Mouse (Mus musculus) Patski (cell line): Measurements from ENCODE around the gene Pole3. TPM values are rescaled to one million over a fixed set of nuclear protein-coding genes. Genes with fewer than 3 reads are reported as not detected.

Source experiments
- ATAC-seq: fragments of 100-300 bp; one replicate; pipeline ENCODE4 v1.8.0; 2021
- CTCF ChIA-PET: fragments of 350-600 bp; sonication (Branson Sonifier 250); formaldehyde crosslinking; loops from one replicate; lab custom pipeline; 2022; ENCODE audit warnings: inconsistent platforms; lab: Charles Lee
- POLR2A ChIA-PET: fragments of 350-600 bp; sonication (Branson Sonifier 250); formaldehyde crosslinking; loops from one replicate; lab custom pipeline; 2022; ENCODE audit warnings: antibody characterized with exemption, inconsistent platforms; lab: Charles Lee
- DNase-seq: peaks from one replicate; pipeline ENCODE4 v3.0.0-alpha.2; 2011; ENCODE audit warnings: low read depth, low spot score
- H3K27me3 ChIP-seq: fragments of 371-371 bp; one replicate; pipeline ENCODE4 v1.5.1; 2021
- CTCF ChIP-seq: fragments of 100-300 bp; IDR thresholded peaks from one replicate; pipeline ENCODE4 v1.5.1; 2021
- in situ Hi-C: fragments of 300-500 bp; cut with MboI; formaldehyde crosslinking; loops from 3 replicates; pipeline ENCODE4 v1.11.1; 2018; ENCODE audit warnings: low pct_unique_long_range_greater_than_20kb, mixed read lengths
- polyA plus RNA-seq: library from polyadenylated mRNA; unstranded; gene quantifications from one replicate; pipeline ENCODE4 v1.2.3, GENCODE M21; 2021

Pole3 gene
- polyA plus RNA-seq, 1 experiment from 2014 or later: 36.4 TPM

- no peak for TF ChIP-seq CTCF
- no peak for DNase-seq
- H3K27me3 ChIP-seq: no peaks in the 10 kb centered on the region
- no peak for ATAC-seq
- in situ Hi-C loops: loop anchor here (5.0 kb wide), 1 partner anchor 103 kb away; the partner anchor contains the start of genes Cdc26 and Prpf4
- CTCF ChIA-PET: no interaction called here
- POLR2A ChIA-PET: interaction anchor here (0.6 to 1.2 kb wide), 2 partner anchors 21 to 101 kb away, joined by 3 read pairs; partner anchors contain the start of genes Cdc26 and Prpf4
Observed at GRCm38 (mm10) chr4:62509946-62510345, 14.9 kb downstream of the Pole3 start.

DNA sequence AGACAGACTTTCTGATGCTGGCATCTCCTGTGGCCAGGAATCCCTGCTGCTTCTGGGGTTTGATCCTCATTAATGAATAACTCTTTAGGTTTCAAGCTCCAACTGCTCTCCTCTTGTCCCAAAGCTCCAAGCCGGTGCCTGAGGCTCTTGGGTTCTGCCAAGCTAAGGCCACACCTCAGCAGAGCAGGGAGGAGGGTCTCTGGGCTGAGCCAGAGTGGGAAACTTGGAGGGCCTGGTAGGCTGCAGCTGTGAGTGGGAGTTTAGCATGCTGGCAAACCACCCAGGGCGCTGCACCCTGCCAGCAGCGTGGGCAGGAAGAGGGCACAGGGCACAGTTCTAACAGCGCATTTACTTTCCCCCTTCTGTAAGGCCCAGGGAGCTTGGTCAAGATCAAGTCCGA is 16.0 kb downstream of the Pole3 start:
- TF ChIP-seq CTCF: no peak
- H3K27me3 ChIP-seq: no peaks in the 10 kb centered on the region
- ATAC-seq: peak; percentile 70
- in situ Hi-C loops: loop anchor here (5.0 kb wide), 1 partner anchor 102 kb away; the partner anchor contains the start of genes Cdc26 and Prpf4
- peak; percentile 75 for DNase-seq
- ChIA-PET POLR2A (interaction anchor here (1.2 kb wide), 1 partner anchor 100 kb away, joined by 3 read pairs; the partner anchor contains the start of genes Cdc26 and Prpf4), CTCF (interaction anchor here (1.9 kb wide), 1 partner anchor 11 kb away, joined by 9 read pairs; no protein-coding TSS in a partner anchor)

DNA sequence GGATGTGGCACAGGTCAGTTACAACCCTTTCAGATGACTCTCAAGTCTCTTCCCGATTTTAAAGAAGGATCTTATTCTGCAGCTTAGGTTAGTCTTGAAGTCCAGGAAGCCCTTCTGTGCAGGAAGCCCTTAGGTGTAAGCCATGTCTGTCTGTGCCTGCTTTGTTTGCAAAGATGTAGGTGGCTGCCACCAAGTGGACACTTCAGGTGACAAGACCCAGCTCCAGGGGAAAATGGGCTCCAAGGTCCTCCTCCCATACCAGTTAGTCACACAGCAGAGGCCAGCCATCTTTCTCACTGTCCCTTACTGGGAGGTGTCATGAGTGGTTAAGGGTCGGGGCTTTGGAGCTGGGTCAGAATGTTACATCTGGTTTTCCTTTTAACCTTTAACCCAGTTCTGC is 18.1 kb downstream of the Pole3 start:
- TF ChIP-seq CTCF: no peak
- DNase-seq: no peak
- POLR2A ChIA-PET: no interaction called here
- in situ Hi-C loops: loop anchor here (5.0 kb wide), 1 partner anchor 99 kb away; the partner anchor contains the start of genes Cdc26 and Prpf4
- ATAC-seq: no peak
- no peaks in the 10 kb centered on the region for H3K27me3 ChIP-seq
- CTCF ChIA-PET: interaction anchor here (1.2 kb wide), 1 partner anchor 11 kb away, joined by 3 read pairs; no protein-coding TSS in a partner anchor

GRCm38 (mm10) chr4:62505991-62506390 is 18.9 kb downstream of the Pole3 start:
- H3K27me3 ChIP-seq: no peaks in the 10 kb centered on the region
- no peak for TF ChIP-seq CTCF
- ChIA-PET POLR2A (no interaction called here), CTCF (no interaction called here)
- in situ Hi-C loops: loop anchor here (5.0 kb wide), 1 partner anchor 99 kb away; the partner anchor contains the start of genes Cdc26 and Prpf4
- DNase-seq (no peak), ATAC-seq (no peak)

GRCm38 (mm10) chr4:62503374-62503970 is 21.4 kb downstream of the Pole3 start, which contains the start of gene Hdhd3:
Hdhd3 (minus strand) TSS chr4:62503467.
- ChIA-PET CTCF (interaction anchor here (1.3 kb wide), 1 partner anchor 48 kb away, joined by 3 read pairs; no protein-coding TSS in a partner anchor), POLR2A (no interaction called here)
- DNase-seq: no peak
- no peaks in the 10 kb centered on the region for H3K27me3 ChIP-seq
- ATAC-seq: no peak
- in situ Hi-C loops: no loop called here
- TF ChIP-seq CTCF: no peak

- ChIA-PET CTCF (interaction anchor here (1.3 kb wide), 1 partner anchor 48 kb away, joined by 3 read pairs; no protein-coding TSS in a partner anchor), POLR2A (no interaction called here)
- H3K27me3 ChIP-seq: no peaks in the 10 kb centered on the region
- in situ Hi-C loops: no loop called here
- ATAC-seq (no peak), DNase-seq (no peak)
- TF ChIP-seq CTCF: no peak
Observed at GRCm38 (mm10) chr4:62502969-62503368, 21.9 kb downstream of the Pole3 start.

GRCm38 (mm10) chr4:62501964-62502732 is 22.7 kb downstream of the Pole3 start:
- no peaks in the 10 kb centered on the region for H3K27me3 ChIP-seq
- no peak for DNase-seq
- ChIA-PET POLR2A (no interaction called here), CTCF (interaction anchor here (1.1 to 1.4 kb wide), 2 partner anchors 17 to 95 kb away, joined by 3 to 4 read pairs; no protein-coding TSS in a partner anchor)
- ATAC-seq: peak; percentile 55
- in situ Hi-C loops: no loop called here
- no peak for TF ChIP-seq CTCF

DNA sequence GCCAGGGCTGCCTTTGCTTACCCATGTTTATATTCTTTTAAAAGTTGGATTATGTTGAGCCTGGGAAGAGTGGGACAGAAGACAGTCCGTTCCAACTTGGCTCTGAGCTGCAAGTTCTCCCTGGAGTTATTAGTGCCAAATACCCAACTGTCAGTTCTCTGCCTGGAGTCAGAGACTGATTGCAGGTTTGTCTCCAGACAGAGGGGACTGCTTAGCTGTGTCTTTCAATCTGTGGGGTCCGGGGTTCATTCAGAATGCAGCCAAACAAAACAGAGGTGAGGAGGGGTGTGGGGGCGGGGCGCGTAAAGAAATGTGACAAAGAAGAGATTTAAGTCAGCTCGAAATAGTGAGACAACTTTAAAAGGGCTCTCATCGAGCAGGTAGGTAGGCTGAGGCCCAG is 23.3 kb downstream of the Pole3 start:
- POLR2A ChIA-PET: interaction anchor here (0.5 kb wide), 1 partner anchor 26 kb away, joined by 3 read pairs; no protein-coding TSS in a partner anchor
- no peak for TF ChIP-seq CTCF
- in situ Hi-C loops: no loop called here
- DNase-seq (no peak), ATAC-seq (no peak)
- CTCF ChIA-PET: interaction anchor here (1.1 to 1.4 kb wide), 2 partner anchors 17 to 94 kb away, joined by 3 to 4 read pairs; no protein-coding TSS in a partner anchor
- H3K27me3 ChIP-seq: no peaks in the 10 kb centered on the region

DNA sequence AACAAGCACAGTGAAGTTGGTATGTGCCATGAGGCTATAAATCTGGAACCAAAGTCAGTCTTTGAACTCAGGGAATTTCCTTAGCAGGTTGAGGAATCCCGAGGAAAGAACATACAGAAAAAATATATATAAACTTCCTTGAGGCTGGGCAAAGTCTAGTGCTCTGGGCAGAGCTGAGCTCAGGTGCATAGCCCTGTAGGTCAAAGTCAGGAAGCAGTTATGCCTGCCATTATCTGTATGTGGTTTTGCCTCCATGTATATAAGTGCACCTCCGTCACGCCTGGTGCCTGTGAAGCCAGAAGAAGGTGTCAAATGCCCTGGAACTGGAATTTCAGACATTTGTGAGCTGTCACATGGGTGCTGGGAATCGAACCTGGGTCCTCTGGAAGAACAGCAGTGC is 24.1 kb downstream of the Pole3 start:
- CTCF ChIA-PET: interaction anchor here (0.8 to 1.4 kb wide), 3 partner anchors 9 to 94 kb away, joined by 3 to 4 read pairs (median 3); no protein-coding TSS in a partner anchor
- ATAC-seq: no peak
- no peak for TF ChIP-seq CTCF
- no peaks in the 10 kb centered on the region for H3K27me3 ChIP-seq
- no peak for DNase-seq
- in situ Hi-C loops: no loop called here
- POLR2A ChIA-PET: no interaction called here

- ChIA-PET POLR2A (no interaction called here), CTCF (interaction anchor here (2.5 kb wide), 1 partner anchor 11 kb away, joined by 9 read pairs; no protein-coding TSS in a partner anchor)
- TF ChIP-seq CTCF: no peak
- peak; percentile 63 for DNase-seq
- ATAC-seq: peak; percentile 79
- in situ Hi-C loops: no loop called here
- H3K27me3 ChIP-seq: no peaks in the 10 kb centered on the region
Observed at GRCm38 (mm10) chr4:62496815-62497214, 28.1 kb downstream of the Pole3 start.
